Mouse (Mus musculus) intestine, embryonic 14.5 days (tissue): ENCODE data around the gene Sgcg. TPM values are rescaled to one million over a fixed set of nuclear protein-coding genes. Genes with fewer than 3 reads are reported as not detected.

ENCODE experiments used
- ATAC-seq: fragments of 200-750 bp; cut with Nextera tagmentation; replicated peaks from 2 replicates; pipeline ENCODE4 v1.8.0; 2017; ENCODE audit warnings: low read depth, moderate number of reproducible peaks, moderate TSS enrichment, moderate library complexity; ENCODE audit not compliant: low FRiP score, low TSS enrichment
- DNase-seq: peaks from one replicate; pipeline ENCODE4 v3.0.0-alpha.2; 2018; ENCODE audit warnings: low spot score
- H3K27ac ChIP-seq: fragments of 300-500 bp; sonication (generic); 2 replicates; pipeline ENCODE4 v1.5.1; 2014; ENCODE audit warnings: low read depth, mild to moderate bottlenecking, control low read depth
- H3K27me3 ChIP-seq: fragments of 300-500 bp; sonication (generic); replicated peaks from 2 replicates; pipeline ENCODE4 v1.6.1; 2014; ENCODE audit warnings: low read length, control low read depth; ENCODE audit not compliant: control insufficient read depth, insufficient read depth
- H3K36me3 ChIP-seq: fragments of 300-500 bp; sonication (generic); 2 replicates; pipeline ENCODE4 v1.6.1; 2014; ENCODE audit warnings: low read length, control low read depth; ENCODE audit not compliant: control insufficient read depth, insufficient read depth
- H3K4me1 ChIP-seq: fragments of 300-500 bp; sonication (generic); replicated peaks from 2 replicates; pipeline ENCODE4 v1.6.1; 2014; ENCODE audit warnings: low read length, control low read depth, mixed read lengths; ENCODE audit not compliant: control insufficient read depth, insufficient read depth
- H3K4me2 ChIP-seq: fragments of 300-500 bp; sonication (generic); 2 replicates; pipeline ENCODE4 v1.6.1; 2014; ENCODE audit warnings: low read length
- H3K4me3 ChIP-seq: fragments of 300-500 bp; sonication (generic); 2 replicates; pipeline ENCODE4 v1.5.1; 2014; ENCODE audit warnings: low read depth, low read length, control low read depth, mixed read lengths
- H3K9ac ChIP-seq: fragments of 300-500 bp; sonication (generic); 2 replicates; pipeline ENCODE4 v1.6.1; 2014; ENCODE audit warnings: mild to moderate bottlenecking, low read length
- H3K9me3 ChIP-seq: fragments of 300-500 bp; sonication (generic); 2 replicates; pipeline ENCODE4 v1.6.1; 2016; ENCODE audit warnings: low read length, control low read depth; ENCODE audit not compliant: control insufficient read depth
- WGBS: fragments of 180-500 bp; shearing (Covaris S2); extraction: QIAGEN DNeasy Blood & Tissue Kit; methylation state at CpG from one replicate; pipeline ENCODE4 v1.1.7; 2014; 5-methylcytosine and 5-hydroxymethylcytosine counted together
- polyA plus RNA-seq: library from polyadenylated mRNA; unstranded; fragments of >200 nt; fragmentation: Nextera tagmentation; extraction: Ambion mirVana; gene quantifications from 2 replicates; pipeline ENCODE4 v1.2.1, GENCODE M21; 2014

Sgcg gene
- polyA plus RNA-seq, 1 experiment from 2014 or later = 0.14 TPM

DNA sequence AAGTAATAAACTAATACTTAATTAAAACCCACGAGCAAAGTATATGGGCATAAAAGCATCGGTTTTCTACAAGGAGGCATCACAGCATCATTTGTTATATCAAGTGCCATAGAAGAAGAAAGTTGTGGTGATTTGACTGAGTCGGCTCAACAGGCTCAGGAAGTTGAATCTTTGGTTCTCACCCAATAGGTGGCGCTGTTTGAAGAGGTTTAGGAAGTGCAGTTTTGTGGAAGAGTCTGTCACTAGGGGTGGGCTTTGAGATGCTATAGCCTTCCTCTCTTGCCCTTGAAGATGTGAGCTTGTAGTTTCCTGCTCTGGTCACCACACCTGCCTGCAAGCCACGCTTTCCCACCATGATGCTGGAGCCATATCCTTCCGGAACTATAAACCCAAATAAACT is 15.7 kb downstream of the Sgcg start:
- Histone ChIP-seq H3K27me3 (no peaks in the 10 kb centered on the region), H3K27ac (no peak overlapping the region), H3K9ac (no peak overlapping the region), H3K4me2 (no peak overlapping the region), H3K36me3 (no peaks in the 10 kb centered on the region), H3K9me3 (no peaks in the 10 kb centered on the region), H3K4me3 (no peak overlapping the region), H3K4me1 (no peaks in the 10 kb centered on the region)
- DNase-seq = no peak
- no peak for ATAC-seq
- 37% methylated on average over 6 of the region's 6 CpGs for WGBS

DNA sequence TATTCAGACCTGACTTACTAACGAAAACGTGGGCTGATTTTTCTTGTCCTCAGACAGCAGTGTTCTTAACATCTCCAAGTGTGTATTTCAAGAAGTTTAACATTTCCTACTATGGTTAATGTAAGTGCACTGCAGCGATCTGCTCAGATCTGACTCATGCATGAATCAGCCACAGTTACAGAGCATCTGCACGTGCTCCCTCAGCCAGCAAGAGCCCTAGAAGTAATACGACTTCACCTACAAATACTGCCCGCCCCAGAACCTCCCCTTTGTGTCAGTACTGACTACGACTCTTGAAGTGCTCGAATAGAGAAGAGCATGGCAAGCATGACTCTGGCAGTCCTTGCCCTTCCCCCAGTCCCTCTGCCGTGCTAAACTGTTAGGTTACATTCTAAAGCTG is 19.5 kb downstream of the Sgcg start:
- no peak for DNase-seq
- Histone ChIP-seq H3K4me1 (no peaks in the 10 kb centered on the region), H3K4me2 (no peak overlapping the region), H3K27me3 (no peaks in the 10 kb centered on the region), H3K27ac (peak overlapping the region; percentile 36; the same call in 1 of the 2 replicates), H3K4me3 (no peak overlapping the region), H3K9ac (no peak overlapping the region), H3K36me3 (no peaks in the 10 kb centered on the region), H3K9me3 (no peaks in the 10 kb centered on the region)
- ATAC-seq = no peak
- 39% methylated on average over 9 of the region's 9 CpGs for WGBS

DNA sequence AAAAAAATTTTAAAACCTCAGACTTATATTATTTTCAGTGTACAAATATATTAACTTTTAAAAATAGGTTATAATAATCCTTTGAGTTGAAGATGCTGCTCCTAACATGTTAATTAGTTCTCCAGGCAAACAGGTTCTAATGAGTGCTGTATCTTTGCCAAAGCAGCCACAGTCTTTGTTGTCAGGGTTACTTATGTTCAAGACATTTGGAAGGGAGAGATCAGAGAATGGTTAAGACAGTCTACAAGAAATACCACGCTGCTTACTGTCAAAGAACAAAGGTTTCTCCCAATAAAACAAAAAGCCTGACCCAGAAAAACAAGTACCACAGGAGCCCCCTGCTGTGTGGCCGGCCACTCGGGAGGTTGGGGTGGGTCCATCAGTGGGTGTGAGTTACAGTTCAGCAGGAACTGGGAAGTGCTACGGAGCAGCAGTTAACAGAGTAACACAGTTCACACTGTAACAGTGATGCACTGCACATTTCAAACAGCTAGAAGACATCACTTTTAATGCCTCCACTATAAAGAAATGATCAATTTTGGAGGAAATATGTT is 21.1 kb downstream of the Sgcg start:
- Histone ChIP-seq H3K27ac (no peak overlapping the region), H3K4me3 (no peak overlapping the region), H3K9ac (no peak overlapping the region), H3K27me3 (no peaks in the 10 kb centered on the region), H3K36me3 (no peaks in the 10 kb centered on the region), H3K4me2 (no peak overlapping the region), H3K4me1 (no peaks in the 10 kb centered on the region), H3K9me3 (no peaks in the 10 kb centered on the region)
- no peak for DNase-seq
- 39% methylated on average over 4 of the region's 4 CpGs for WGBS
- no peak for ATAC-seq

DNA sequence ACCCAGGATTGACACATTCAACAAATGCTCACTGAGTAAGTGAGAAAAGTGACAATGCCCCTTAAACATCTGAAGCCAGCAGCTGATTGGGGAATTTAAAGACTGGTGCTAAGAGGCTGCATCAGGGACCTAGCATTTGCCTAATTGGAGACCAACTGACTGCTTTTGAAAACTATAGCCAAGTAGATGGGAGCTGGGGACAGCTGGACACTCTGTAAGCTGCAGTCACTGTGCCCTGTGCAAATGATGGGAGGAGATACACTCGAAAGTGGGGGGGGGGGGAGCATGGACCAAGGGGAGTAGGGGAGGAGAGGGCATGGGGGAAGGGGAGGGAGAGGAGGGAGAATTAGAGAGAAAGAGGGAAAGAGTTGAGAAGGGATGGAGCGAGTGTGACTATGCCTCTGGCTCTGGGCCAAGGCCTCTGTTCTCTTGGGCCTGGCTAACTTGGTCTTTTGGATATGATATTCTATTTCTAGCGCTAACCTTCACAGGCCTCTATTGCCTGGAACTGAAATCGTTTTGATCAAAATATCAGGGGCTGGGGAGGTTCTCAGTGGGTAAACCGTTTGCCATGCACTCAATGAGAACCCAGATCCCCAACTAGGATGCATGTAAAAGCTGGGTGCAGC is 22.3 kb downstream of the Sgcg start:
- H3K9ac ChIP-seq = no peak overlapping the region
- no peaks in the 10 kb centered on the region for H3K9me3 ChIP-seq
- H3K4me2 ChIP-seq = no peak overlapping the region
- WGBS = 61% methylated on average over 5 of the region's 5 CpGs
- H3K4me1 ChIP-seq = no peaks in the 10 kb centered on the region
- no peak overlapping the region for H3K4me3 ChIP-seq
- no peaks in the 10 kb centered on the region for H3K27me3 ChIP-seq
- no peak for ATAC-seq
- H3K27ac ChIP-seq = no peak overlapping the region
- no peaks in the 10 kb centered on the region for H3K36me3 ChIP-seq
- no peak for DNase-seq

DNA sequence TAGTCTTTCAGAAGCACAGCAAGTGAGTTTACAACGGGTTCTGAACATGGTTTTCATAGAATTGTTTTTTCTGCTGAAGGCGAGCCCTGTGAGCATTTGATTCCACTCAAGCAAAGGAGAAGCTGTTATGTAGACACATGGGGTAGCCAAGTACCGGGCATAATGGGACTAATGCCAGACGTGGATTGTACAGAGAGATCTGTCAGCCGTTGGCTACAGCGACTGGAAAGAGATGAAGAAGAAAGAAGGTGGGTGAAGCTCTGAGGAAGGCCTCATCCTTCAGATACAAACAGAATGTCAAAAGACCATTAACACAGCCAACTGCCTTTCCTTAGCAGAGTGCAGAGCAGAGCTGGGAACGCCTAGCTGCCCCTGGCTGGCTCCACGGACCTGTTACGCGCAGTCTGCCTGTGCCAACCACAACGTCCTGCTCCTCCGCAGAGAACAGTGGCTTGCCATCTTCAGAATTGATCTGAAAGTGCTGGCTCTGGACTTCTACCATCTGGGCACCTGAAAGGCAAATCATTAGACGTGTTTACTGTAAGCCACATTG is 26.2 kb downstream of the Sgcg start:
- Histone ChIP-seq H3K9me3 (no peaks in the 10 kb centered on the region), H3K36me3 (no peaks in the 10 kb centered on the region), H3K27ac (no peak overlapping the region), H3K4me3 (no peak overlapping the region), H3K4me1 (no peaks in the 10 kb centered on the region), H3K27me3 (no peaks in the 10 kb centered on the region), H3K4me2 (no peak overlapping the region), H3K9ac (no peak overlapping the region)
- no peak for DNase-seq
- ATAC-seq = no peak
- WGBS = 67% methylated on average over 13 of the region's 13 CpGs

DNA sequence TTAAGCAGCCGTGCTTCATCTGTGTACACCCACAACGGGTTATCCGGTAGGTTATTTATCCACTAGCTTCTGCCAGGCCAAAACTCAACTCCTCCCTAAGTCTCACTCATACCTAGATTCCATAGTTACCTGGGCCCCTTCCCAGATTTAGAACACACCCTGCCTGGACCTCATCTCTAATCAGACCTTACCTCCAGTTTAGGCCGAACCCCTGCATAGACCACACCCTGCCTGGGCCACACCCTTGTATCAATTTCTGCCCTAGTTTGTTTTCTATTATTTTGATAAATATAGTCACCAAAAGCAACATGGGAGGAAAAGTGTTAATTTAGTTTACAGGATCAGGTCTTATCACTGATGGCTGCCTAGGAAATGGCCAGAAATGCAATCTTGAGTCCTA is 28.1 kb downstream of the Sgcg start:
- no peaks in the 10 kb centered on the region for H3K4me1 ChIP-seq
- DNase-seq (no peak), ATAC-seq (no peak)
- H3K27ac ChIP-seq = no peak overlapping the region
- WGBS = 92% methylated on average over 4 of the region's 4 CpGs
- no peak overlapping the region for H3K9ac ChIP-seq
- no peaks in the 10 kb centered on the region for H3K36me3 ChIP-seq
- H3K4me3 ChIP-seq = no peak overlapping the region
- no peak overlapping the region for H3K4me2 ChIP-seq
- no peaks in the 10 kb centered on the region for H3K9me3 ChIP-seq
- no peaks in the 10 kb centered on the region for H3K27me3 ChIP-seq

DNA sequence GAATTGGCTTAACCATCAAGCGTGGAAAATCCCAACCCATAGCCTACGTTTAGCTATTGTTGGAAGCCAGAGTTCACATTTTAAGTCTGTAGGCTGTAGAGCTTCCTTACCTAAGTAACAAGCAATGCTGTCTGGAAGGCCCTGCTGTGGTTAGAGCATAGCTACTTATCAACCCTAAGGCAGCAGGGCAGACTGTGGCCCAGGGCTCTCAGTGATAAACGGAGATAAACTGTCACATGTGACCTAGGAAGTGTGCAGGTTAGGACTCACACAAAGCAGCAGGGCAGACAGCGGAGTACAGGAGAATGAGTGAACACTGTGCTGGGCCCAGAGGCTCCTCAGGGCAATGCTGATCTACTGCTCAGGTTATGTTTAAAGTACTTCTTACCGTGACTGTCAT is 28.5 kb downstream of the Sgcg start:
- Histone ChIP-seq H3K4me3 (no peak overlapping the region), H3K27me3 (no peaks in the 10 kb centered on the region), H3K27ac (no peak overlapping the region), H3K4me2 (no peak overlapping the region), H3K36me3 (no peaks in the 10 kb centered on the region), H3K9me3 (no peaks in the 10 kb centered on the region), H3K4me1 (no peaks in the 10 kb centered on the region), H3K9ac (no peak overlapping the region)
- 78% methylated on average over 5 of the region's 5 CpGs for WGBS
- ATAC-seq (no peak), DNase-seq (no peak)

DNA sequence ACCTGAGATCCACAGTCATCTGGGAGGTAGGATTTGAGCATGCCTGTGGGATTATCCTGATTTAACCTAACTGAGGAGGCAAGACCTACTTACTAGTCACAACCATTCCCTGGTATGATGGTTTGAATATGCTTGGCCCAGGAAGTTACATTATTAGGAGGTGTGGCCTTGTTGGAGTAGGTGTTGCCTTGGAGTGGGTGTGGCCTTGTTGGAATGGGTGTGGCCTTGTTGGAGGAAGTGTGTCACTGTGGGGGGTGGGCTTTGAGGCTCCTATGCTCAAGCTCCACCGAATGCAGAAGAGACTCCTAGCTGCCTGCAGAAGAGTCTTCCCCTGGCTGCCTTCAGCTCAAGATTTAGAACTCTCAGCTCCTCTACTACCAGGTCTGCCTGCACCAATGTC is 32.1 kb downstream of the Sgcg start:
- Histone ChIP-seq H3K4me1 (0 out of 2 replicates have a peak, but pooled peaks cover 4% of the 10 kb centered on the region), H3K9me3 (no peaks in the 10 kb centered on the region), H3K4me3 (no peak overlapping the region), H3K4me2 (no peak overlapping the region), H3K36me3 (no peaks in the 10 kb centered on the region), H3K27me3 (no peaks in the 10 kb centered on the region), H3K27ac (no peak overlapping the region), H3K9ac (no peak overlapping the region)
- DNase-seq (no peak), ATAC-seq (no peak)
- WGBS = 71% methylated on average over 1 of the region's 1 CpGs
